Mouse (Mus musculus) lung, postnatal 36 days (tissue): ENCODE measurements around the gene Rxfp3.

Source experiments
- DNase-seq: peaks from one replicate; pipeline ENCODE4 v3.0.0; 2022; ENCODE audit warnings: mixed read lengths

Rxfp3 gene

DNA sequence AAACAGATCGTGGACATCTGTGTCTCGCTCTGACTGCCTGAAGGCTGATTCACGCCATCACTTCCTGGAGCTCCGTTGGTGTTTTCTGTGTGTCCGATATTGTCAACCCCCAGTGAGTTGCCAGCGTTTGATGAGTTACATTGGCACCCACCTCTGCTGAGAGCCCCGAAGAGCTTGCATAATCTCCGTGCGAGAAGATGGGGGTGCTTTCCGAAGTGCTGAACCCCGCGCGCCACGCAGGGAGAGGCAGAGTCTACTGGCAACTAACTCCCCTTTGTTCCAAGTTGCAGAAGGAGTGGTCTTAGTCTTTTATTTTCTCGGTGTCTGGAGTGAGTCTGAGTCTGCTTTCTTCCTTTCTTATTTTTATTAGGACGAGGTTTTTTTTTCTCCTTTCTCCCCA, at the start of gene Rxfp3:
Rxfp3 (minus strand) TSS at position 281 of the 400 bp plus-strand sequence.
- DNase-seq: no peak

DNA sequence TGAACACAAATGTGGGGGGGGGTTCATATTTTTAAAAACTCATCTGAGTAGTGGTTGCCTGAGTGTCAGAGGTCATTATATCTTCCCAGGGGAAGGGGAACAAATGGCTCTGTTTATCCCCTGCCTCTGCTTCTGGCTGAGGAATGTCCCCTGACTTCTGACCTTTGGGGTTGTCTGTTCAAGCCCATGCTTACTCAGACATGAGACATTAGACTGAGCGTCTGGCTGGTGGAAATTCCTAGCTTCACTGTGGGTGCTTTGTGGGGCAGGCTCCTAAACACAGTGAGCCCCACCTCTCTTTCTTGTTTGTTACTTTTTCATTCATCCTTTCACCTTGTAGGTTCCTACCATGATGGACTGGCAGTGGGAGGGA, 47.2 kb upstream of the Rxfp3 start:
- DNase-seq: no peak

DNA sequence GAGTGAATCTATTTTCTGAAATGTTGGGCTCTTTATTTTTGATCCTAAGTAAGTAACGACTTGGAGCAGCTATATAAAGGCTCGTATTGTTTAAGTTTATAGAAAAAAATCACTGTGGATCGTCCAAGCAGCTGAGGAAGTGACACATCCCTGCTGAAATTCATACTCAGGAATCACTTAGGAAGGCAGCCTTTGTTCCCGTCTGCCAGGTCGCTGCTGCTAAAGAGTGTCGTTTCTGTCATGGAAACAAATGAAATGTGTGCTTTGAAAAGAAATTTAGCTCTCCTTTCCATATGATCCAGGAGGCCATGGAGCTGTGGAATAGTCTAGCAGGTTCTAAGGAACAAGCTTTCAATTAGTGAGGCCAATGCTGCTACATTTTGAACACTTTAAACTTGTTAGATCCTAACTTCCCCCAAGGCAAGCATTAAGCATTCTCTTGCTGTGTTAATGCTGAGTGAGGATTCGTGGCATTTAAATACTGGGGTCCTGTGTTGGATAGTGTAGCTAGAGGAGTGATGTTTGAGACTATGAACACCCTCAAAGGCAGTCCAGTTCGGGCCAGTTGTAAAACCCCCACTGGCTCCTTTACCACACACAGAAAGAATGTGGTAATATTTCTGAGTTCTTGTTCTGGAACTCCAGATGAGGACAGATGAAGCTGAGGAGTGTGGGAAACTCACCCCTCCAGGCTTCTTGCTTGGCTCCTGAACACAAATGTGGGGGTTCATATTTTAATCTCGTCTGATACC, 46.6 kb upstream of the Rxfp3 start:
- DNase-seq: no peak

DNA sequence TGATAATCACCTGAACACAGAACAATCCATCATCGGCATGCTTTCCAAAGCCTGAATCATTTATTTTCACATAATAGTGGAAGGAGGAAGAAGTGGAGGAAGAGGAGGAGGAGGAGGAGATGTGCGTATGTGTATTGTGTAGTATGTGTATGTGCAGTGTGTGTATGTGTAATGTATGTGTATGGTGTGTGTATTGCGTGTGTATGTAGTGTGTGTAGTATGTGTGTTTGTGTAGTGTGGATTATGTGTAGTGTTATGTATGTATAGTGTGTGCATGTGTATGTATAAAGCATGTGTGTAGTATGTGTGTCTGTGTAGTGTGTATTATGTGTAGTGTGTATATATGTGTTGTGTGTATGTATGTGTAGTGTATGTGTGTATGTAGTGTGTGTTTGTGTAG, 45.9 kb upstream of the Rxfp3 start:
- DNase-seq: no peak

DNA sequence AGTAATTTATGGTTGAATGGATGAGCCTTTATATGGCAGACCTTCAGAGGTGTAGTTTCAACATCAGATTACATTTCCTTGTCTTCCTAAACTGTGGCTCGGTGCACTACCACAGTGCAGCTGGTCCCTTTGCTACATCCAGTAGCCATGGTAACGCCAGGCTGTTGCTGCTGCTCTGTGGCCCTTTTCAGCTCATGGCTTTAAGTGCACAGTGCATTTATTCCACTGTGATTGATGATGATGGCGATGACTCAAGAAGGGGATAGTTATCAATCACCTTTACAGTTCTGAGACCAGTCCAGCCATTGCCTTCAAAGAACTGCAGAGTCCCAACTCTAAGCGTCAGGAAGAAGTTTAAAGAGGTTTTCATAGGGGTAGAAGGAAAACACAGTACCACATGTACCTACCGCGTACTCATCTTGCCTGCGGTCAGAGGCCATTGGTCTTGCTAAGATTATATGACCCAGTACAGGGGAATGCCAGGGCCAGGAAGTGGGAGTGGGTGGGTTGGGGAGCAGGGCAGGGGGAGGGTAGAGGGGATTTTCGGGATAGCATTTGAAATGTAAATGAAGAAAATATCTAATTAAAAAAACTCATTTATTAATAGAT, 45.3 kb upstream of the Rxfp3 start:
- DNase-seq: no peak

DNA sequence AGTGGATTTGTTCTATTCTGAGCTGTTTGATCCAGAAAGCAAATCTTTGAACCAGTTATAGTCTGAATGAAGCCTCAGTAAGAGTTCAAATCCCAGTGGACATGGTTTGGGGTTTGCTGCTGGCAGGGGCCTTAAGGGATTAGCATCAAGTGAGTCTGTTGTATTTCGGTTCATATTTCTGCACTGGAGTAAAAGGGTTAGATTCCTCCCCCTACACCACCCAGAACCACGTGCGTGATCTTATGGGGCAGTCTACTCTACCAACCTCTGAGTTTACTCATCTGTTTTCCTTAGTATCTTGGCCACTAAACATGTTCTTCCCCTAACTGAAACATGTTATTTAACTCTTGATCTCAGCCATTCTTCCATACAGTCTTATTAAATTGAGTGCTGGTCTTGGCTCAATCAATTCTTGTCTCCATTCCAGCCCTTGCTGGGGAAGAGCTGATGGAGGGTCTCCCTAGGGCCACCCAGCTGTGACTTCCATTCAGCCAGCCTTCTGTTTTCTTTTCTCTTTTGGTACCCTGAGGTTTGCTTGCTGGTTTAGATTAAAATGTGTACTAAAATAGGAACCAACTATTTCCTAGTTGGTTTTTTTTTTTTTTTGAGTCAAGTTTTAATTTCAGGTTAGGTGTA, 38.1 kb upstream of the Rxfp3 start:
- no peak for DNase-seq

DNA sequence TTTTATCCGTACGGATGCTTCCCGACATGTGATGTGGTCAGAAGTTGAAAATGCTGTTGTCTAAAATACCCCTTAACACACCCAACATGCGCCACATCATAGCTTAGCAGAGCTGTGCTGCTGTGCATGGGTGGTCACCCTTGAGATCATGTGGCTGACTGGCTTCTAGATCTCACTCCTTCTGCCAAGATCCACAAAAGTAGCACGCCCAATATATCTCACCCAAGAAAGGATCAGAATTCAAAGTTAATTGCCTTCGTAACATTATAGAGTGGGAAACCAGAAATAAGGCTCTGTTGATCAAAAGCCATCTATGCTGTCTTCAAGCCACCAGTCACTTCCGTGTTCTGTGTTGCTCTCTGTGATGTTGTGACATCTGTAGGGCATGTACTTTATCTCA, 30.1 kb upstream of the Rxfp3 start:
- DNase-seq: no peak

DNA sequence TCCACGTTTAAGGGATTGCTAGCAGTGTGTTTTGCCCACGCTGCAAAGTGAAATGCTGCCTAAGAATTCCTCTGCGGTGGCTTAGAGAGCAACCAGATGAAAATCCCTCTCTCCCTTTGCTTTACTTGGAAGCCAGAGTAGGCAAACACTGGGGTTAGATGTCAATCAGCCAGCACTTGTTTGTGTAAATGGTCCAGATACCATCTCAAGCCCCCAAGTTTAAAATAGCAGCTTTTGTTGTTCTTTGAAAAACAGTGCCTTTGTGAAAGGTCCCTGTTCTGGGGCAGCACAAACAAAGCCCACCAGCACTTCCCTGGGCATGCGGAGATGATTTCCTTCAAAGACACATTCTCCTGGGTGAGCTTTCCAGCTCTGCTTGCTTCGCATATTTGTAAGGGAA, 28.5 kb upstream of the Rxfp3 start:
- DNase-seq: no peak

DNA sequence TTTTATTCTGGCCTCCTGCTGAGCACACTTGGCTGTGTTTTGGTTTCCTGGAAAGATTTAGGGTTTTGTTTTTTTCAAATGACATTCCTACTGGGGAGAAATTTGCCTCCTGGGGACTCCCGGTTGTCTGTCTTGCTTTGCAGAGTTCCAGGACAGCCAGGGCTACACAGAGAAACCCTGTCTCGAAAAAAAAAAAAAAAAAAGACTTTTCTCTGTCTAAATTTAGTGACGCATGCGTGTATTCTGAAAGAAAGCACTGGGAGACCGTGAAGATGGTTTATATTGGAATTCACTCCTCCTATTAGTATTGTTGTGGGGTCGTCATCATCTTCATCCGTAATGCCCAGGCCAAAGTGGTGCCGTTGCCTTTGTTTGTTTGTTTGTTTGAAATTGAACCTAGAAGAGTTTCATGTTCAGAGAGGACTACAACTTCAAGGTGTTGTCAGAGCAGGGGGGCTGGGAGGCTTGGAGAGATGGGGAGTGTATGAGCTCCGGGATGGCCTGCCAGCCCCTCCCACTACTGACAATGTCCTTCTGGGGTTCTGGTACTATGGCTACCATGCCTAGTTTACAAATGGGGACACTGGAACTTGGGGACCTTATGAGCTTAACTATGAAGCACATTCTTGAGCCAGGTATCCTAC, 27.9 kb upstream of the Rxfp3 start:
- no peak for DNase-seq

DNA sequence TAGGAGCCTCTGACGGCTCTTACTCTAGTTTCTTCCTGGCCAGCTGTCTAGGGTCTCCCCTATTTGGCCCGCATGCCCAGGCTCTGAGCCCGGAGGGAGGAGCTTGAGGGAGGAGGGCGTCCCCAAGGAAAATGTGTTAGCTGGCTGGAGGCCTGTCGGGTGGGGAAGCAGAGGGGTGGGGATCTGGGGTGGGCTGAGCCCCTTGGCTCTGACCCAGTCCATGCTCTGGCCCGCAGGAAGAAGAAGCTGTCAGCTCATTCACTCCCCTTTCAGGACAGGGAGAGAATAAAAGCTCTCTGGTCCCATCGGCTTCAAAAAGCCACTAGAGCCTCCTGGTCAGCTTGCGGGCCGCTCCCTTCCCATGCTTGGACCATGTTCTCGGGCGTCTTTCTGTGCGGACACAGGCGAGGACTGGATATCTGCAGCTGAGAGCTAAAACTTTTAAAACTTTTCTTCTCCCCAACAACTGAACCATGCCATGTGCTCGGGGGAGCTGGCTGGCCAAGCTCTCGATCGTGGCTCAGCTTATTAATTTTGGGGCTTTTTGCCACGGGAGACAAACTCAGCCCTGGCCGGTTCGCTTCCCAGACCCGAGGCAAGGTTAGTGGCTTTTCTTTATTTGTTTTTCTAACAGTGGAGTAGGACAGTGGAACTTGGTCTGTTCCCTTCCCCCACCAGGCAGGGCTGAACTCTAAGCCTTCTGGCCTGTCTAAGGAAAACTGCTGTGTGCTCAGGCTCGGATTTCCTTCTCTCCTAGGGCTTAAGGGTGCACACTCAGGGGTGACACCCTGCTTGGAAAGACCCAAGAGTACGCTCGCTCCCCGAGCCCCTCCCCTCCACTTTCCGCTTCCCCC, 27.0 kb upstream of the Rxfp3 start, which contains the start of gene Adamts12:
Adamts12 (plus strand) TSS at position 233 of the 854 bp plus-strand sequence.
- DNase-seq: peak; percentile 58

DNA sequence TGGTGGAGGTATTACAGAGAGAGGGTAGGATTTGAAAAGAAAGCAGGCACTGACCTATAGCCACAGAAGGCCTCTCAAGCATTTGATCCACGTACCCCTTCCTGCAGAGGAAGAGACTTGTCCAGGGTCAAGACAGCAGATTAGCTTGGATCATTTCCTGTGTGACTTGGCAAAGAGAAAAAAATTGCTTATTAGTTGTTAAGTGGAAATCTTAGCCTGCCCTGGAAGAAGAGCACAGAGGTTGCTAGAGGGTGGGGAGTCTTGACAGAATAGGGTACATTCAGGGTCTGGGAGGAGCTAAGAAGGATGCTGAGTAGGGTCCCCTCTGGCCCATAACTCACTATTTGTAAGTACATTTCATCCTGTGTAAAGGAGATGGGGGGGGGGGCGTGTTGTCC, 26.4 kb upstream of the Rxfp3 start:
- DNase-seq: peak; percentile 13

DNA sequence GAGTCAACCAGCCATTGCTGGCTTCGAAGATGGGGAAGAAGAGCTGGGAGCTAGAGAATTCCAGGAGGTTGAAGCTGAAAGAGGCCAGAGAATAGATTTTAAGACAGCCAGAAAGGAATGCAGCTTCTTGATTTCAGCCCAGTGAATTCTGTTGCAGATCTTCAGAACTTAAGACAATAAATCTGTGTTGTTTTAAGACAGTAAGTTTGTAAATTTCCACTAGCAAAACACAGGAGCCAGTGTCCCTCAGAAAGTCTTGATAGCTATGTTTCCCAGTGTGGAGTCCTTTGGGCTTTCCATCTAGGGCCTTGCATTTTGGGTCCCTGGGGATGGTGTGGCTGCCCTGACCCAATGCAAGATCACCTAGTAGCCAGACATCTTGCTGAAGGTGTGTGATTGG, 25.1 kb upstream of the Rxfp3 start:
- no peak for DNase-seq

DNA sequence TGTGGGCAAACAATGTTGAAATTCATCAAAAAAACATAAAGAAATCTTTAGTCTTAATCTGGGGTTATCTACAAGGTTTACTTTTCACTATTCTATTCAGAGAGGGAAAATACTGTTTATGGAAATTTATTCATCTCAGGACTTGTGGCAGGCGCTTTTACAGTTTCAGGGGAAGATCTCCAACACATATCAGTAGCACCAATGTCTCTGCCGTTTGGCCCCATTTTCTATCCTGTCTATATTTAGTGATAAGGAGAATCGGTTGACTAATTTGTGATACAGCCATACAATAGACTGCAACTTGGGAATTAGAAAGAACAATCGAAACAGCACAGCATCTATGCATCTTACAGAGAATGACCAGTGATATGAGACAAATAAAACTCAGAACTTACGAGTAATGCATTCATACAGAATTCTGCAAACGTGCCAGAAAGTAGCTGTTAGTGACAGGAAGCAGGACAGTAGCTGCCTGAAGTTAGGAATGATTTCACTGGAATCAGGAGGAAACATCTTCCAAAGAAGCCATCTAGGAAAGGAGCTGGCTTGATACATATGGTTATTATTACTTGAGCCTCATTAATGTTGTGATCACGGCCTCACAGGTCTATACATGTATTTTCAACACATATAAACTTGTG, 16.8 kb upstream of the Rxfp3 start:
- no peak for DNase-seq

DNA sequence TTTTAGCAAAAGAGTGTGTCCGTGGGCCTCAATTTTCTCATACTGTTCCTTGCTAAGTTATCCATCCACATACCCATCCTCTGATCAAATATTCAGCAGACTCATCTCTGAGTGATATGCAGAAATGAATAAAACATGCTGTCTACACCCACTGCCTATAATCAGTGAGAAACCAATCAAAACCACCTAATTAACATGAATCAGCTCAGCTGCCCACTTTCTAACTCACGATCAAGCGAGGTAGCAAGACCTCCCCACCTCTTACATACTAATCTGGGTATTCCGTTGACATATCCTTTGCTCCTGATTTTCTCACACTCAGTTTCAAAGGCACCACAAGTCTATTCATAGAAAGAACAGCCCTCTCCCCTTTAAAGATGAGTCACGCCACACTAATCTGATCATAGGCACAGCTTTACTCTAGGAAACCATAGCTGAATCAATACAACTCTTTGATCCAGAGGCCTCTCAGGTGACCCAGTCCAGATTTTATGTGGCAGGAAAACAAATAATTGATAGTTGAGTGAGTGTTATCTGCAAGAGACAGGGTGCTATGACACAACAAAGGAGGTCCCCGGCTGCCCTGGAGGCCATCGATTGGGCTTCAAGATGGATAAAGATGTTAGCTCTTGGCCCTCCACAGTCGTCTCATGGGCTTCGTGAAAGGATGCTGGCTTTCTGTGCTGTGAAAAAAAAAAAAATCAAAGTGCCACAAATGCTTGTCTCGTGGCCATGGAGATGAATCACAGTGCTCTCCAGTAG, 16.1 kb upstream of the Rxfp3 start:
- no peak for DNase-seq

DNA sequence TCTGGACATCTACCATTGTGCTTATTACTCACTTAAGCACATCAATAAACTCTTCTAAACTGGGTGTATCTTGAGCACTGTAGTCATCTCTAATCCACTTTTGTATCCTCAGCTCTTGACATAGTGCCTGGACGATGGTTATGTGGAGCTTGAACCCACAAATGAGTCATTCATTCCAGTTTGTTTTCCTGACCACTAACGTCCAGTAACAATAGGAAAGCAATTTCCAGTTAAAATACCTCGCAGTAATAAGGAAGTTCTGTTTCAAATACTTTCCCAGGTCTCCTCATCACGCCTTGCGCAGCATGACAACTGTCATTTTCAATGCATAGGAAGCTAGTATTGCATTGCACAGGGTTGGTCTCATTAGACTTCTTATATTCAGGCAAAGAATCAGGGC, 5.0 kb upstream of the Rxfp3 start:
- DNase-seq: no peak

DNA sequence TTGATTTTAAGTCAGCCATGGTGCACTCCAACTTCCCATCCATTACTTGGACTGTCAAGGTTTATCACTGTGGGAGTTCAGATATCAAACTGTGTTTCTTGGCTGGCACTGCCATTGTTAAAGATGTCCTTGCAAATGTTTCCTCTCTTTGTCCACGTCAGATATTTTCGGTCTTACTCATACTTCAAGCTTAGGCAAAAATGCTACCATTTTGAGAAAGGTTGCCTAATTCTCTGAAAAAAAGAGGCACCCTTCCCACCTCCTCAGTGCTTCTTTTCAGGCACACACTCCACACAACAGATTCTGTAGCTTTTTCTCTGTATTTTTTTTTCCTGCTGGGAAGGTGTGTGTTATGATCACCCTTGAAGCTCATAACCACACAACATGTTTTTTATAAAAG, 3.4 kb upstream of the Rxfp3 start:
- DNase-seq: no peak

DNA sequence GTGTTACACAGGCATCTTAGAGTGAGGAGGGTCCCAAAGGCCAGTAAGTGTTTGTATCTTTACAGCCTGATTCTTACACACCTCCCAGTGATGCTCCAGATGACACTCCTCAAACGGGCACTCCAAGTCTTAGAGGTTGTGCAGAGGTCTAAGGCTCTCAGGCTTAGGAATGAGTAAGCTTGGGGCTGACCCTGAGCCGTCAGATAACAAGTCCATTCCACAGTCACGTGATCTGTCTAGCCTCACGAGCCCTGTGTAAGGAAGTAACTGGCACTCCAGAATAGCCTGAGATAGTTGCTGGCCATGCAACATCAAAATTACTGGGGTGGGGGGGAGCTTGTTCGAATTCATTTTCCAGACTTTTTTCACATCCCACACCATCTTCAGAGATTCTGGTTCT, 2.3 kb upstream of the Rxfp3 start:
- DNase-seq: no peak

DNA sequence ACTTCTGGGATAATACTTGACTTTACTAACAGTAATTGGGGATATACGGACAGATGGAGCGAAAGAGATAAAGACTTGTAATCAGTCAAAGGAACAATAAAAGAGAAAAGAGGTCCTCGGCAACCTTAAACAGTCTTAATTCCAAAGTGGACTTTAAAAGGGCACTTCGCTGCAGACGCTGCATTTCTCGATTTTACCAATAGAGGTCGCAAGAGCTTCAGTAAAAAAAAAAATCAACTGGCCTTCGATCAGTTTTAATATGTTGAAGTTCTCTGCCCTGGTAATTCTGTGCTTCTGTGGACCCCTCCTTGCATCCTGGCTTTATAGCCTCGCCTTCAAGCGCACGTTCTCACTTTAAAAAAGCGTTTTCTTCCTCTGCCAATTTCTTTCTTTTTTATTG, 685 bp upstream of the Rxfp3 start:
- DNase-seq: peak; percentile 48

DNA sequence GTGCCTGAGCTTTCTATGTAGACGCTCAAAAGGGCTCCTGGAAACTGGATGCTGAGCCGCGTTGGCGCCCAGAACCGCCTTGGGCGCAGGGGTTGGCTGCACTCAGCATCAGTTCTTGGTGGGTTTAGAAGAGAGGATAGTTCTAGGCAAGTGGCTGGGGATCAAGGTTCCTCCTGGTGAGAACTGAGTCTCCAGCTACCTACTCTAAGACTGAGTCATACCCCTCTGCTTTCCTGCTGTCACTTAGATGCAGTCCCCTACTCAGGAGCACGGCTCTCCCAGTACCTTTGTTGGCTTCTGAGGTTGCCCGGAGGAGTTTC, 455 bp downstream of the Rxfp3 start:
- DNase-seq: no peak

DNA sequence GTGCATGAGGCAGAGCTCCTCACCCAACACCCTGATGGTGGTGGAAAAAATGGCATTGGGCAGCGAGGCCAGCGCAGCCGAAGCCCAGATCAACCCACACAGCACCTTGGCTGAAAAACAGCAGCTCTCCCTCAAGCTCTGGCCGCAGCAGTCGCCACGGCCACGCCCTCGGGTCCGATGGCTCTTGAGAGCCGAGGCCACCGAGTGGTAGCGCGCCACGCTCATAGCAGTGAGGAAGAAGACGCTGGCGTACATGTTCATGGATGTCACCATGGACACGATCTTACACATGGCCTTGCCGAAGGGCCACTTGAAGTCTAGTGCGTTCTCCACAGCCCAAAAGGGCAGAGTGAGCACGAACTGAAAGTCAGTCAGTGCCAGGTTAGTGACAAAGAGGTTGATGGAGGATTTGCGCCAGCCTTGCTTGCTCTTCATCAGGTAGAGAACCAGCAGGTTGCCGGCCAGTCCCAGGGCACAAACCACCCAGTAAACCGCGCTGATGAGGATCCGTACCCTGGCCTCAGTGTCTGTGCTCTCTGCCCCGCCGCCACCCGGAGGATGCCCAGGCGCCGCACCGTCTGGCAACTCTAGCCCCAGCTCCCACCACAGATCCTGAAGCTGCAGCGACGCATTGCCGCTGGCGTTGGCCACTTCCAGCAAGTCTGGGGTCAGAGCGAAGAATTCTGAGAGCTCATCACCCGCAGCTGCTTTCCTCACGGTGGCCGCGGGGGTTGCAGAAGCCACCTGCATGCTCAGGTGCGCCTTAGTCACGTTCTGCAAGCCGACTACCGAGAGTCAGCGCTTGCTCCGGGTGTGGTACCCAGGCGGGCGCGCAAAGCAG, 1.0 kb downstream of the Rxfp3 start:
- DNase-seq: no peak

DNA sequence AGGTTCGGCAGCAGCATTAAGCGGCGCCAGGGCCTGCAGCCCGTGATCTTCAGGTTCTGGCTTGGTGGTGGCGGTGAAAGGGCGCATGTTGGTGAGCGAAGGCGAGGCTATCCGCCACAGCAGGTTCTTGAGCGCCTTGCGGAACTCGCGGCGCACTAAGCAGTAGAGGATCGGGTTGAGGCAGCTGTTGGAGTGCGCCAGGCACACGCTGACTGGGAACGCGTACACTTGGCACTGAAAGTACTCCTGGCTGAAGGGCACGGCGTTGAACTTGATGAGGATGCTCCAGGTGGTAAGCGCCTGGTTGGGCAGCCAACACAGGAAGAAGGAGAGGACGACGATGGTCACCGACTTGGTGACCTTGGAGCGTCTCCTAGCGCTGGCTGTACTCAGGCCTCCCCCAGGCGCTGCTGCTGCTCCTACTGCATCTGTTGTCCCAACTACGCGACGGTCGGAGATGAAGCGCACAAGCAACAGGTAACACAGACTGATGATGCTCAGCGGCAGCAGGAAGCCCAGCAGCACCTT, 1.8 kb downstream of the Rxfp3 start:
- no peak for DNase-seq
